ENCODE assay signal across 1 mouse cellular context in the genomic region with DNA sequence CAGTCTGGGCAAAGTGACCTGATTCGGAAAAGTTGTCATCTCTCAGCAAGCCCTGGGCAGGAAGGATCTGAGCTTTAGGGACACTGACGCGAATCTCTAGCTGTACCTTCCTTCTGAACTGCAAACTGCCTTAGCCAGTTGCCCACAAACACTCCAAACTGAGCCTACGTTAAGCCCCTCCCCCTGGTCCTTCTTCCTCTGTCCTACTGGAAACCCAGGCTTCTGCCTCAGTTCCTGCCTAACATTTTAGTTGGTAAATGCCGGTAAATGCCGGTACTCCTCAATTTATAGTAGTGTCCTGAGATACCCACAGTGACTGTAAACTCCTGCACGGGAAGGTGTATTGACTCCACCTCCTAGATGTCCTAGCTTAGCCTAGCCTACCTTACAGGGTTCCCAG.
A peak's percentile ranks its signal among the peaks of the same experiment; 100 is the strongest.
TF ChIP-seq lines count a peak whose summit lies in the region.

No protein-coding gene starts in this region.

TF ChIP-seq in MEL, 35 proteins besides CTCF, POLR2A, EP300 and RAD21:
- TF ChIP-seq ZKSCAN1 (IDR thresholded peaks at IDR 0.05; ENCODE audit: low read depth, low read length) (no peak), TBP (IDR thresholded peaks at IDR 0.05; ENCODE audit: low read depth, low read length) (peak; percentile 49; the same call in 1 of the 2 replicates), UBTF (IDR thresholded peaks at IDR 0.05; ENCODE audit: borderline replicate concordance, insufficient read depth, low read depth, low read length) (no peak), POLR2AphosphoS5 (IDR thresholded peaks at IDR 0.05; ENCODE audit: borderline replicate concordance, low read depth, low read length) (no peak), USF1 (IDR thresholded peaks at IDR 0.05; ENCODE audit: low read depth, low read length) (no peak), MEF2A (IDR thresholded peaks at IDR 0.05; ENCODE audit: extremely low read depth, insufficient replicate concordance, low read depth, low read length, poor library complexity, severe bottlenecking) (no peak), ZNF384 (IDR thresholded peaks at IDR 0.05; ENCODE audit: low read depth, low read length) (no peak), CHD1 (IDR thresholded peaks at IDR 0.05; ENCODE audit: low read depth, low read length) (no peak), HCFC1 (IDR thresholded peaks at IDR 0.05; ENCODE audit: low read depth, low read length) (peak; percentile 68), SIN3A (IDR thresholded peaks at IDR 0.05; ENCODE audit: low read length) (no peak)
